Mouse (Mus musculus) hindbrain, embryonic 15.5 days (tissue): Measurements from ENCODE around the gene Trpv2. TPM values are rescaled to one million over a fixed set of nuclear protein-coding genes. Genes with fewer than 3 reads are reported as not detected.

Experiments
- ATAC-seq: fragments of 200-750 bp; cut with Nextera tagmentation; 2 replicates; pipeline ENCODE4 v1.8.0; 2017; ENCODE audit warnings: low read depth, moderate number of reproducible peaks, moderate TSS enrichment; ENCODE audit not compliant: low FRiP score
- H3K27ac ChIP-seq: fragments of 300-500 bp; sonication (generic); replicated peaks from 2 replicates; pipeline ENCODE4 v1.5.1; 2015; ENCODE audit warnings: mild to moderate bottlenecking, inconsistent platforms
- H3K27me3 ChIP-seq: fragments of 300-500 bp; sonication (generic); 2 replicates; pipeline ENCODE4 v1.6.1; 2015; ENCODE audit warnings: control low read depth, inconsistent platforms
- H3K36me3 ChIP-seq: fragments of 300-500 bp; sonication (generic); 2 replicates; pipeline ENCODE4 v1.6.1; 2015; ENCODE audit warnings: control low read depth, inconsistent platforms
- H3K4me1 ChIP-seq: fragments of 300-500 bp; sonication (generic); replicated peaks from 2 replicates; pipeline ENCODE4 v1.6.1; 2015; ENCODE audit warnings: control low read depth, inconsistent platforms
- H3K4me2 ChIP-seq: fragments of 300-500 bp; sonication (generic); 2 replicates; pipeline ENCODE4 v1.6.1; 2015; ENCODE audit warnings: moderate library complexity, mild to moderate bottlenecking, inconsistent platforms
- H3K4me3 ChIP-seq: fragments of 300-500 bp; sonication (generic); 2 replicates; pipeline ENCODE4 v1.5.1; 2015; ENCODE audit warnings: mild to moderate bottlenecking, inconsistent platforms
- H3K9ac ChIP-seq: fragments of 300-500 bp; sonication (generic); 2 replicates; pipeline ENCODE4 v1.6.1; 2015; ENCODE audit warnings: inconsistent platforms
- H3K9me3 ChIP-seq: fragments of 300-500 bp; sonication (generic); 2 replicates; pipeline ENCODE4 v1.6.1; 2016; ENCODE audit warnings: control low read depth, inconsistent platforms
- WGBS: fragments of 180-500 bp; shearing (Covaris S2); methylation state at CpG from one replicate; pipeline ENCODE4 v1.1.7; 2015; 5-methylcytosine and 5-hydroxymethylcytosine counted together
- polyA plus RNA-seq: library from polyadenylated mRNA; unstranded; fragments of >200 nt; fragmentation: Nextera tagmentation; extraction: Ambion mirVana; gene quantifications from 2 replicates; pipeline ENCODE4 v1.2.1, GENCODE M21; 2015

Gene Trpv2
- polyA plus RNA-seq, 1 experiment from 2014 or later, result 31.2 TPM

- H3K4me2 ChIP-seq, result no peak overlapping the region
- 85% methylated on average over 4 of the region's 4 CpGs for WGBS
- H3K9me3 ChIP-seq, result no peaks in the 10 kb centered on the region
- H3K36me3 ChIP-seq, result 0 out of 2 replicates have a peak, but pooled peaks cover 12% of the 10 kb centered on the region
- H3K27me3 ChIP-seq, result no peaks in the 10 kb centered on the region
- peaks cover 12% of the 10 kb centered on the region for H3K4me1 ChIP-seq
- H3K27ac ChIP-seq, result no peak overlapping the region
- no peak overlapping the region for H3K9ac ChIP-seq
- ATAC-seq, result no peak
- no peak overlapping the region for H3K4me3 ChIP-seq
Observed at GRCm38 (mm10) chr11:62621586-62622283, 47.4 kb downstream of the Trpv2 start.

- no peak overlapping the region for H3K4me3 ChIP-seq
- H3K4me2 ChIP-seq, result no peak overlapping the region
- 0 out of 2 replicates have a peak, but pooled peaks cover 8% of the 10 kb centered on the region for H3K36me3 ChIP-seq
- 41% methylated on average over 4 of the region's 4 CpGs for WGBS
- no peaks in the 10 kb centered on the region for H3K9me3 ChIP-seq
- peaks cover 15% of the 10 kb centered on the region for H3K4me1 ChIP-seq
- H3K27ac ChIP-seq, result no peak overlapping the region
- H3K27me3 ChIP-seq, result no peaks in the 10 kb centered on the region
- no peak for ATAC-seq
- H3K9ac ChIP-seq, result no peak overlapping the region
Observed at GRCm38 (mm10) chr11:62622850-62623249, 48.6 kb downstream of the Trpv2 start.

GRCm38 (mm10) chr11:62624341-62625291 lies 50.3 kb downstream of the Trpv2 start:
- Histone ChIP-seq H3K4me1 (peaks cover 32% of the 10 kb centered on the region), H3K36me3 (no peaks in the 10 kb centered on the region), H3K4me2 (no peak overlapping the region), H3K4me3 (no peak overlapping the region), H3K9ac (no peak overlapping the region), H3K27ac (peak overlapping the region; percentile 58), H3K9me3 (no peaks in the 10 kb centered on the region), H3K27me3 (no peaks in the 10 kb centered on the region)
- ATAC-seq, result peak; percentile 58; the same call in 1 of the 2 replicates
- 59% methylated on average over 10 of the region's 10 CpGs for WGBS

GRCm38 (mm10) chr11:62629352-62630224 lies 55.3 kb downstream of the Trpv2 start:
- 5% methylated on average over 9 of the region's 9 CpGs for WGBS
- Histone ChIP-seq H3K4me2 (peak overlapping the region; percentile 42), H3K27ac (peak overlapping the region; percentile 77), H3K9me3 (no peaks in the 10 kb centered on the region), H3K4me3 (no peak overlapping the region), H3K9ac (0 out of 2 replicates have a peak overlapping the region, but pooled peaks have one; percentile 12), H3K4me1 (peaks cover 36% of the 10 kb centered on the region), H3K36me3 (no peaks in the 10 kb centered on the region), H3K27me3 (no peaks in the 10 kb centered on the region)
- no peak for ATAC-seq

- Histone ChIP-seq H3K4me1 (peaks cover 32% of the 10 kb centered on the region), H3K9ac (0 out of 2 replicates have a peak overlapping the region, but pooled peaks have one; percentile 12), H3K27me3 (no peaks in the 10 kb centered on the region), H3K4me3 (no peak overlapping the region), H3K4me2 (peak overlapping the region; percentile 42), H3K9me3 (no peaks in the 10 kb centered on the region), H3K27ac (peak overlapping the region; percentile 77), H3K36me3 (no peaks in the 10 kb centered on the region)
- WGBS, result 4% methylated on average over 11 of the region's 11 CpGs
- ATAC-seq, result peak; percentile 59; the same call in 1 of the 2 replicates
Observed at GRCm38 (mm10) chr11:62630225-62630821, 56.0 kb downstream of the Trpv2 start.

- H3K4me1 ChIP-seq, result peaks cover 34% of the 10 kb centered on the region
- no peaks in the 10 kb centered on the region for H3K9me3 ChIP-seq
- 37% methylated on average over 4 of the region's 4 CpGs for WGBS
- no peak overlapping the region for H3K4me3 ChIP-seq
- H3K36me3 ChIP-seq, result no peaks in the 10 kb centered on the region
- no peak overlapping the region for H3K9ac ChIP-seq
- H3K4me2 ChIP-seq, result no peak overlapping the region
- no peak for ATAC-seq
- no peak overlapping the region for H3K27ac ChIP-seq
- H3K27me3 ChIP-seq, result no peaks in the 10 kb centered on the region
Observed at GRCm38 (mm10) chr11:62631138-62631537, 56.9 kb downstream of the Trpv2 start.

- Histone ChIP-seq H3K27ac (no peak overlapping the region), H3K27me3 (no peaks in the 10 kb centered on the region), H3K9ac (no peak overlapping the region), H3K36me3 (no peaks in the 10 kb centered on the region), H3K4me2 (no peak overlapping the region), H3K4me3 (no peak overlapping the region), H3K4me1 (peaks cover 16% of the 10 kb centered on the region), H3K9me3 (no peaks in the 10 kb centered on the region)
- no peak for ATAC-seq
- 75% methylated on average over 3 of the region's 3 CpGs for WGBS
Observed at GRCm38 (mm10) chr11:62635406-62635805, 61.1 kb downstream of the Trpv2 start.

- Histone ChIP-seq H3K36me3 (no peaks in the 10 kb centered on the region), H3K4me1 (peaks cover 12% of the 10 kb centered on the region), H3K4me2 (no peak overlapping the region), H3K4me3 (no peak overlapping the region), H3K27me3 (no peaks in the 10 kb centered on the region), H3K9me3 (no peaks in the 10 kb centered on the region), H3K9ac (no peak overlapping the region), H3K27ac (no peak overlapping the region)
- WGBS, result 62% methylated on average over 11 of the region's 11 CpGs
- no peak for ATAC-seq
Observed at GRCm38 (mm10) chr11:62636105-62636839, 62.0 kb downstream of the Trpv2 start.

- H3K4me1 ChIP-seq, result peaks cover 12% of the 10 kb centered on the region
- no peak overlapping the region for H3K27ac ChIP-seq
- WGBS, result 83% methylated on average over 3 of the region's 3 CpGs
- H3K36me3 ChIP-seq, result no peaks in the 10 kb centered on the region
- no peak for ATAC-seq
- H3K4me3 ChIP-seq, result no peak overlapping the region
- H3K9me3 ChIP-seq, result no peaks in the 10 kb centered on the region
- H3K9ac ChIP-seq, result no peak overlapping the region
- no peaks in the 10 kb centered on the region for H3K27me3 ChIP-seq
- H3K4me2 ChIP-seq, result no peak overlapping the region
Observed at GRCm38 (mm10) chr11:62636840-62637221, 62.5 kb downstream of the Trpv2 start.

GRCm38 (mm10) chr11:62637401-62637800 lies 63.1 kb downstream of the Trpv2 start:
- Histone ChIP-seq H3K4me2 (no peak overlapping the region), H3K9me3 (no peaks in the 10 kb centered on the region), H3K36me3 (no peaks in the 10 kb centered on the region), H3K9ac (no peak overlapping the region), H3K4me3 (no peak overlapping the region), H3K4me1 (peaks cover 14% of the 10 kb centered on the region), H3K27me3 (no peaks in the 10 kb centered on the region), H3K27ac (no peak overlapping the region)
- no peak for ATAC-seq
- WGBS, result 76% methylated on average over 5 of the region's 5 CpGs

- H3K9me3 ChIP-seq, result no peaks in the 10 kb centered on the region
- H3K36me3 ChIP-seq, result no peaks in the 10 kb centered on the region
- no peaks in the 10 kb centered on the region for H3K27me3 ChIP-seq
- no peak overlapping the region for H3K4me3 ChIP-seq
- H3K27ac ChIP-seq, result no peak overlapping the region
- 78% methylated on average over 6 of the region's 6 CpGs for WGBS
- peaks cover 16% of the 10 kb centered on the region for H3K4me1 ChIP-seq
- no peak overlapping the region for H3K4me2 ChIP-seq
- no peak for ATAC-seq
- H3K9ac ChIP-seq, result no peak overlapping the region
Observed at GRCm38 (mm10) chr11:62637806-62638205, 63.5 kb downstream of the Trpv2 start.
